Mouse (Mus musculus) kidney, adult 2 months (tissue): ENCODE data around the gene Sptssb.

Source experiments
- CTCF ChIP-seq: fragments of 200-500 bp; conservative IDR thresholded peaks from 2 replicates; pipeline ENCODE4 v1.5.1; 2011; ENCODE audit warnings: low read depth, mild to moderate bottlenecking, control low read depth, low read length, moderate library complexity, mixed read lengths; ENCODE audit not compliant: insufficient read depth, insufficient read length
- POLR2A ChIP-seq: fragments of 200-500 bp; IDR thresholded peaks from one replicate; pipeline ENCODE4 v1.6.1; 2011; ENCODE audit warnings: low read depth, low read length, control low read depth

- TF ChIP-seq CTCF, result no peak
- no peak for TF ChIP-seq POLR2A
These were observed 51.3 kb downstream of the Sptssb start for GRCm38 (mm10) chr3:69808479-69808878.
